Mouse (Mus musculus): ENCODE results near the gene Sf3b4.

DNA sequence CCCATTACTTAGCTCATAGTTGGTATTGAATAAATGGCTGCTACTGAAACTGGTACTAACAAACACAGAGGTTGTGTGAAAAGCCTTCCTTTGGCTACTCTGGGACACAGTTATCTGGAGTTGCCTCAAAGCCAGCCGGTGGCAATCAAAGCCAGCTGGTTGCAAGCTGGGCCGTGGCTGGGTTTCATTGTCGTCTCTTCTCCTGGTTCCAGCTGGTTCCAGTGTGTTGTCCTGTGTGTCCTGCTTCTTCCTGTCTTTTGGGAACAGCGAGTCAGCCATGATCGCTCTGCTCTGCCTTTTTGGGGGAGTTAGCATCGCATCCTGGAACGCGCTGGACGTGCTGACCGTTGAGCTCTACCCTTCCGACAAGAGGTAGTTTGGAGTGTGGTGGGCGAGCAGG, 20.8 kb downstream of the Sf3b4 start:
- TF ChIP-seq POLR2A (IDR thresholded peaks at IDR 0.05; ENCODE audit: borderline replicate concordance, low read depth, low read length): no peak
- TF ChIP-seq CTCF (IDR thresholded peaks at IDR 0.05; ENCODE audit: low read depth, low read length): no peak

Data from bone marrow macrophage, adult 2 months (primary cell).